Mouse (Mus musculus) ES-E14 (cell line): Measurements from ENCODE around the gene Zfp853. TPM values are rescaled to one million over a fixed set of nuclear protein-coding genes. Genes with fewer than 3 reads are reported as not detected.

Source experiments
- DNase-seq: peaks from one replicate; pipeline ENCODE4 v3.0.0-alpha.2; 2013; ENCODE audit warnings: low read depth, low spot score
- H3K27ac ChIP-seq: 2 replicates; pipeline ENCODE4 v1.5.1; 2012; ENCODE audit warnings: low read depth, mild to moderate bottlenecking, low read length, moderate library complexity, mixed read lengths; ENCODE audit not compliant: poor library complexity, insufficient read depth, severe bottlenecking
- H3K36me3 ChIP-seq: 2 replicates; pipeline ENCODE4 v1.6.1; 2012; ENCODE audit warnings: mild to moderate bottlenecking, low read length, moderate library complexity, mixed read lengths; ENCODE audit not compliant: control insufficient read depth, poor library complexity, insufficient read depth, severe bottlenecking
- H3K4me1 ChIP-seq, 2 experiments: fragments of 150-350 bp in 1 of 2; sonication (generic) in 1 of 2; 2 replicates each; pipeline ENCODE4 v1.6.1; 2012; ENCODE audit warnings: low read length in 2 of 2, mild to moderate bottlenecking in 1 of 2, mixed read lengths in 1 of 2; ENCODE audit not compliant: control insufficient read depth in 2 of 2, insufficient read depth in 2 of 2, poor library complexity in 1 of 2
- H3K4me3 ChIP-seq, 2 experiments: fragments of 150-350 bp in 1 of 2; sonication (generic) in 1 of 2; 2 replicates each; pipeline ENCODE4 v1.5.1; 2012; ENCODE audit warnings: low read length in 2 of 2, low read depth in 1 of 2, mild to moderate bottlenecking in 1 of 2, mixed read lengths in 1 of 2; ENCODE audit not compliant: insufficient read depth in 1 of 2, poor library complexity in 1 of 2, severe bottlenecking in 1 of 2
- H3K9ac ChIP-seq: 2 replicates; pipeline ENCODE4 v1.6.1; 2012; ENCODE audit warnings: low read depth, mild to moderate bottlenecking, low read length, mixed read lengths; ENCODE audit not compliant: poor library complexity, insufficient read depth, severe bottlenecking
- H3K9me3 ChIP-seq: fragments of 150-350 bp; sonication (generic); 2 replicates; pipeline ENCODE4 v1.6.1; 2012; ENCODE audit warnings: low read depth, mild to moderate bottlenecking, low read length; ENCODE audit not compliant: control insufficient read depth, insufficient read depth
- CHD2 ChIP-seq: IDR thresholded peaks from 2 replicates; pipeline ENCODE4 v1.6.1; 2014; ENCODE audit warnings: mild to moderate bottlenecking, low read depth, low read length, inconsistent platforms
- HCFC1 ChIP-seq: IDR thresholded peaks from 2 replicates; pipeline ENCODE4 v1.6.1; 2012; ENCODE audit warnings: low read length, inconsistent platforms, borderline replicate concordance; ENCODE audit not compliant: insufficient read depth
- MAFK ChIP-seq: IDR thresholded peaks from 2 replicates; pipeline ENCODE4 v1.6.1; 2014; ENCODE audit warnings: mild to moderate bottlenecking, low read depth, low read length, inconsistent platforms; ENCODE audit not compliant: insufficient read depth
- ZC3H11A ChIP-seq: IDR thresholded peaks from 2 replicates; pipeline ENCODE4 v1.6.1; 2012; ENCODE audit warnings: low read depth, mild to moderate bottlenecking, inconsistent platforms, low read length, borderline replicate concordance
- ZNF384 ChIP-seq: IDR thresholded peaks from 2 replicates; pipeline ENCODE4 v1.6.1; 2012; ENCODE audit warnings: low read depth, low read length, inconsistent platforms
- in situ Hi-C, 2 experiments: fragments of 600-800 bp; cut with MboI; formaldehyde crosslinking; loops; one replicate each; pipeline ENCODE4 v1.15.1; 2025; ENCODE audit warnings: low sequenced_read_pairs in 2 of 2, inconsistent platforms in 1 of 2; ENCODE audit not compliant: unreplicated experiment in 2 of 2
- total RNA-seq: library from RNA; depleted of rRNA; stranded (reverse); fragments of 300-350 nt; gene quantifications from 2 replicates; pipeline ENCODE4 v1.2.3, GENCODE M21; 2012; rRNA removed

The Zfp853 gene
- total RNA-seq, 1 experiment, result 0.67 TPM

DNA sequence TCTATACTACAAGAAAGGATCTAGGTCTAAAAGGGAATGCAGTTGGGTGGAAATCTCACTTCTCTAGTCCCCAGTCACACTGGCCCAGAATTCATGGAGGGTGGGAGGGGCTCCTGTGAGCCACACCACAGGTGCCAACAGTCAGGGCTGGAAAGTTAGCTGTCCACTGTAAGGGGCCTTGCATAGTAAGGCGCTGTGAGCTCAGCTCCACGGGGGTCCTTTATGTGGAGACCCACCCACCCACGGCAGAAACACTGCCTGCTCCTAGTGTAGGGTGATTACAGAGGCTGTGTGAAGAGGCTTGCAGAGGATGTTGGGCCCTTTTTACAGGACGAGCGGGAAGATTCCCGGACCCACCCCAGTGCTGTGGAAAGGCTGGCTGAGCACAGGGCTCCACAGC, 41.4 kb downstream of the Zfp853 start:
- Histone ChIP-seq H3K9ac (no peak overlapping the region), H3K4me1 (no peaks in the 10 kb centered on the region), H3K4me3 (no peak overlapping the region), H3K9me3 (no peaks in the 10 kb centered on the region), H3K36me3 (peaks cover 7% of the 10 kb centered on the region; the same call in 1 of the 2 replicates), H3K27ac (no peak overlapping the region)
- in situ Hi-C loops, result no loop called here
- no peak for DNase-seq
- no peak for TF ChIP-seq ZNF384
- TF ChIP-seq HCFC1, result no peak
- no peak for TF ChIP-seq CHD2
- no peak for TF ChIP-seq ZC3H11A
- no peak for TF ChIP-seq MAFK

GRCm38 (mm10) chr5:143244926-143245325, 48.5 kb downstream of the Zfp853 start:
- no peak for DNase-seq
- Histone ChIP-seq H3K9me3 (no peaks in the 10 kb centered on the region), H3K4me3 (no peak overlapping the region), H3K27ac (no peak overlapping the region), H3K9ac (no peak overlapping the region), H3K36me3 (peaks cover 40% of the 10 kb centered on the region), H3K4me1 (no peaks in the 10 kb centered on the region)
- TF ChIP-seq HCFC1, result no peak
- no peak for TF ChIP-seq MAFK
- no peak for TF ChIP-seq ZC3H11A
- no peak for TF ChIP-seq CHD2
- TF ChIP-seq ZNF384, result no peak
- in situ Hi-C loops, result no loop called here

Other genes starting within 250 kb of the Zfp853 start
- 17.7 and 23.8 TPM in 2 replicates for gene Rnf216, start 180.6 kb downstream of the Zfp853 start, total RNA-seq
- 0.05 and 0.36 TPM in 2 replicates for gene Olfr718-ps1, start 146.0 kb downstream of the Zfp853 start, total RNA-seq
- 11.2 and 11.5 TPM in 2 replicates for gene Rbak, start 112.8 kb downstream of the Zfp853 start, total RNA-seq
- 0.45 and 0.48 TPM in 2 replicates for gene Spdye4b, start 112.6 kb downstream of the Zfp853 start, total RNA-seq
- not detected in 2 replicates for gene Spdye4a, start 66.7 kb downstream of the Zfp853 start, total RNA-seq
- 8.6 and 9.4 TPM in 2 replicates for gene Zfp12, start 58.5 kb downstream of the Zfp853 start, total RNA-seq
- gene Zfp316, start 23.6 kb downstream of the Zfp853 start, total RNA-seq, result 1.6 and 2.7 TPM in 2 replicates
- 17.9 and 20.2 TPM in 2 replicates for gene E130309D02Rik, start 21.7 kb upstream of the Zfp853 start, total RNA-seq
- 27.7 and 29.3 TPM in 2 replicates for gene Zdhhc4, start 35.6 kb upstream of the Zfp853 start, total RNA-seq
- 0.16 and 0.58 TPM in 2 replicates for gene Grid2ip, start 63.7 kb upstream of the Zfp853 start, total RNA-seq
- gene Kdelr2, start 110.2 kb upstream of the Zfp853 start, total RNA-seq, result 172 and 184 TPM in 2 replicates
- gene Daglb, start 171.0 kb upstream of the Zfp853 start, total RNA-seq, result 9.5 and 11.5 TPM in 2 replicates
- 90.3 and 122 TPM in 2 replicates for gene Rac1, start 234.4 kb upstream of the Zfp853 start, total RNA-seq